Comparison of ENCODE assay signal across 8 mouse cellular contexts in genomic region chr10:99264301-99265010, GRCm38 (mm10). TPM values are rescaled to one million over a fixed set of nuclear protein-coding genes. Genes with fewer than 3 reads are reported as not detected.
A peak's percentile ranks its signal among the peaks of the same experiment; 100 is the strongest.
DNase-seq lines count a peak whose midpoint lies in the region; ATAC-seq and TF ChIP-seq lines count a peak whose summit lies in the region.

No protein-coding gene starts in this region.

- peaks cover 45% of the 10 kb centered on the region for H3K27me3 ChIP-seq in forebrain, embryonic 13.5 days
- no peaks in the 10 kb centered on the region for H3K27me3 ChIP-seq in intestine, postnatal 0 days (replicated peaks; ENCODE audit: control insufficient read depth, insufficient read depth, low read length)
- no peaks in the 10 kb centered on the region for H3K27me3 ChIP-seq in lung, embryonic 16.5 days (ENCODE audit: control insufficient read depth, insufficient read depth, low read depth, low read length)
- H3K27me3 ChIP-seq in stomach, embryonic 14.5 days (ENCODE audit: control insufficient read depth, insufficient read depth, low read length): no peaks in the 10 kb centered on the region

- H3K36me3 ChIP-seq in forebrain, embryonic 13.5 days (ENCODE audit: poor library complexity, severe bottlenecking): no peaks in the 10 kb centered on the region
- peaks cover 8% of the 10 kb centered on the region for H3K36me3 ChIP-seq in intestine, postnatal 0 days (ENCODE audit: control insufficient read depth, insufficient read depth)
- peaks cover 4% of the 10 kb centered on the region for H3K36me3 ChIP-seq in lung, embryonic 16.5 days (ENCODE audit: control insufficient read depth, insufficient read depth, low read length)
- H3K36me3 ChIP-seq in stomach, embryonic 14.5 days (ENCODE audit: control insufficient read depth, insufficient read depth, low read length): peaks cover 6% of the 10 kb centered on the region; the same call in 1 of the 2 replicates

- H3K9me3 ChIP-seq in forebrain, embryonic 13.5 days (replicated peaks): no peaks in the 10 kb centered on the region
- no peaks in the 10 kb centered on the region for H3K9me3 ChIP-seq in intestine, postnatal 0 days (ENCODE audit: control insufficient read depth)
- H3K9me3 ChIP-seq in lung, embryonic 16.5 days (ENCODE audit: control insufficient read depth, low read length): no peaks in the 10 kb centered on the region
- no peaks in the 10 kb centered on the region for H3K9me3 ChIP-seq in stomach, embryonic 14.5 days (ENCODE audit: control insufficient read depth, low read depth, low read length)

- H3K4me3 ChIP-seq in forebrain, embryonic 13.5 days: peak overlapping the region; percentile 65
- H3K4me3 ChIP-seq in intestine, postnatal 0 days (ENCODE audit: low read depth, low read length): peak overlapping the region; percentile 91
- peak overlapping the region; percentile 94 for H3K4me3 ChIP-seq in lung, embryonic 16.5 days (ENCODE audit: low read length)
- peak overlapping the region; percentile 53 for H3K4me3 ChIP-seq in stomach, embryonic 14.5 days (ENCODE audit: low read depth, low read length)

- peak overlapping the region; percentile 70 for H3K9ac ChIP-seq in forebrain, embryonic 13.5 days
- H3K9ac ChIP-seq in intestine, postnatal 0 days (ENCODE audit: low read depth, low read length): peak overlapping the region; percentile 82
- H3K9ac ChIP-seq in lung, embryonic 16.5 days (ENCODE audit: low read length): peak overlapping the region; percentile 98
- peak overlapping the region; percentile 57 for H3K9ac ChIP-seq in stomach, embryonic 14.5 days (replicated peaks; ENCODE audit: low read depth, low read length)

- H3K27ac ChIP-seq in forebrain, embryonic 13.5 days: peak overlapping the region; percentile 90
- H3K27ac ChIP-seq in intestine, postnatal 0 days (ENCODE audit: low read depth, low read length): peak overlapping the region; percentile 93
- peak overlapping the region; percentile 94 for H3K27ac ChIP-seq in lung, embryonic 16.5 days (ENCODE audit: low read length)
- peak overlapping the region; percentile 96 for H3K27ac ChIP-seq in stomach, embryonic 14.5 days (ENCODE audit: low read length)

- no peak for TF ChIP-seq CTCF in intestine, postnatal 0 days (IDR thresholded peaks at IDR 0.05; ENCODE audit: low read depth)

- DNase-seq in left cerebral cortex, postnatal 4 days: peak; percentile 25
- DNase-seq in left cerebral cortex, adult 11 months (ENCODE audit: low spot score): no peak
- DNase-seq in adrenal gland, adult 2 months: peak; percentile 61
- no peak for DNase-seq in gastrocnemius, postnatal 36 days

- H3K4me2 ChIP-seq in forebrain, embryonic 13.5 days: peak overlapping the region; percentile 87
- H3K4me2 ChIP-seq in intestine, postnatal 0 days (replicated peaks; ENCODE audit: low read depth): peak overlapping the region; percentile 88
- peak overlapping the region; percentile 86 for H3K4me2 ChIP-seq in lung, embryonic 16.5 days (ENCODE audit: low read depth, low read length)
- peak overlapping the region; percentile 76 for H3K4me2 ChIP-seq in stomach, embryonic 14.5 days (replicated peaks; ENCODE audit: low read depth, low read length)

- ATAC-seq in forebrain, embryonic 13.5 days: no peak
- ATAC-seq in intestine, postnatal 0 days: no peak
- no peak for ATAC-seq in lung, embryonic 16.5 days (ENCODE audit: low read depth)
- no peak for ATAC-seq in stomach, embryonic 14.5 days (ENCODE audit: insufficient number of reproducible peaks, insufficient read depth, low FRiP score, low read depth)

- intact Hi-C loops in left cerebral cortex, postnatal 4 days (cut with DNase I): loop anchor here (5.0 to 10.0 kb wide), 3 partner anchors 97 to 313 kb away; no protein-coding TSS in a partner anchor
- intact Hi-C loops in gastrocnemius, postnatal 36 days (cut with DNase I): no loop called here

- WGBS in forebrain, embryonic 13.5 days: under 1% methylated on average over 26 of the region's 26 CpGs
- 8% methylated on average over 26 of the region's 26 CpGs for WGBS in intestine, postnatal 0 days
- whole genome bisulfite sequencing in lung, embryonic 16.5 days: under 1% methylated on average over 26 of the region's 26 CpGs
- WGBS in stomach, embryonic 14.5 days: under 1% methylated on average over 26 of the region's 26 CpGs

- H3K4me1 ChIP-seq in forebrain, embryonic 13.5 days: peaks cover 68% of the 10 kb centered on the region
- H3K4me1 ChIP-seq in intestine, postnatal 0 days (replicated peaks; ENCODE audit: control insufficient read depth, insufficient read depth, low read length): no peaks in the 10 kb centered on the region; the same call in none of the 2 replicates
- peaks cover 36% of the 10 kb centered on the region for H3K4me1 ChIP-seq in lung, embryonic 16.5 days (replicated peaks; ENCODE audit: control insufficient read depth, insufficient read depth, low read length)
- H3K4me1 ChIP-seq in stomach, embryonic 14.5 days (ENCODE audit: control insufficient read depth, insufficient read depth, low read length): peaks cover 23% of the 10 kb centered on the region

RNA-seq across cellular contexts. Expression of gene Dusp6, which starts 1.4 kb away (rescaled TPM):
- total RNA-seq in left cerebral cortex, postnatal 4 days (2021): 10 to 100 TPM; 52.6 to 53.1 TPM
- total RNA-seq in adrenal gland, adult 2 months (2021): 100 to 1,000 TPM in 1 of 2 experiments, 10 to 100 TPM in 1; 70.4 to 146 TPM
- 105 TPM in 2 replicates for polyA plus RNA-seq in adrenal gland, adult 2 months (2012; rRNA removed)
- polyA plus RNA-seq in forebrain, embryonic 13.5 days (2015; fragmentation: Nextera tagmentation; extraction: Ambion mirVana): 24.9 and 26.8 TPM in 2 replicates
- 27.9 and 34.6 TPM in 2 replicates for polyA plus RNA-seq in intestine, postnatal 0 days (2015; fragmentation: Nextera tagmentation; extraction: Ambion mirVana)
- 79.3 and 80.3 TPM in 2 replicates for polyA plus RNA-seq in lung, embryonic 16.5 days (2015; fragmentation: Nextera tagmentation; extraction: Ambion mirVana)
- 41.2 and 41.8 TPM in 2 replicates for polyA plus RNA-seq in stomach, embryonic 14.5 days (2014; fragmentation: Nextera tagmentation; extraction: Ambion mirVana)
- 10 to 100 TPM; 16.4 to 17.4 TPM for total RNA-seq in gastrocnemius, postnatal 36 days (2021)

Comparison
In these comparisons a context has a peak if more than half of its experiments do, and no peak if none do; other contexts are left out.
1. DNase-seq: peak in left cerebral cortex, postnatal 4 days (single experiment) and adrenal gland, adult 2 months (single experiment); none in left cerebral cortex, adult 11 months (single experiment) and gastrocnemius, postnatal 36 days (0 of 2).
2. Peak in every context shown above with its lines, with median percentiles within 50 percentile points of each other: H3K27ac ChIP-seq, H3K4me2 ChIP-seq, H3K4me3 ChIP-seq and H3K9ac ChIP-seq.